ENCODE assay signal across 20 mouse cellular contexts in the genomic region with DNA sequence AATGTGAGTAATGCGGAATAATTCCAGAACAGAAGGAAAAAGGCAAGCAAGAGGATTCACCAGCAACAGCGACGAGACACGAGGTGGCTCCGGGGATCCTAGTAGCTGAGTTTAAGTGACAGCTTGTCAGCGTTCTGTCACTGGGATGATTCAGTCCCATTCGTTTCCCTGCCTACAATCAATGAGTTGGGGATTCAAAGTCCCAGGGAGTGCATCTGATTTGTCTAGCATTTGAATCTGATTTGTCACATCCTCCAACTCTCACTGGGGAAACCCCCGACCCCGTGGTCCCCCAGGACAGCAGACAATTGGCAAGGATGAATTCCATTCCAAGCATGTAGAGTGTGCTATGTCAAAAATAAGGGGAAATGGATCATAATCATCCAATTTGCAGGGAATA.
DNase-seq lines count a peak whose midpoint lies in the region; ATAC-seq and TF ChIP-seq lines count a peak whose summit lies in the region.
"Had no signal": no experiment of that assay in that cellular context is flagged by ENCODE, and none has a peak within 500 bp of the region (broad histone marks: within the 10 kb centered on the region; RNA-seq: fewer than 3 reads in every experiment).

No protein-coding gene starts in this region.

- no peaks in the 10 kb centered on the region for H3K4me1 ChIP-seq in midbrain, embryonic 11.5 days (ENCODE audit: control insufficient read depth, insufficient read depth, low read length)
- peaks cover 17% of the 10 kb centered on the region for H3K4me1 ChIP-seq in midbrain, embryonic 10.5 days
- H3K4me1 ChIP-seq in hindbrain, embryonic 12.5 days: peaks cover 12% of the 10 kb centered on the region
- H3K4me1 ChIP-seq in midbrain, postnatal 0 days (ENCODE audit: insufficient read depth, low read length): no peaks in the 10 kb centered on the region
- H3K4me1 ChIP-seq: liver, embryonic 13.5 days; neural tube, embryonic 15.5 days had no signal

- H3K27ac ChIP-seq in midbrain, embryonic 11.5 days (ENCODE audit: low read depth, low read length): no peak overlapping the region
- no peak overlapping the region for H3K27ac ChIP-seq in midbrain, embryonic 10.5 days (replicated peaks)
- H3K27ac ChIP-seq in hindbrain, embryonic 12.5 days: peak overlapping the region; percentile 73
- no peak overlapping the region for H3K27ac ChIP-seq in midbrain, postnatal 0 days (ENCODE audit: low read depth, low read length)
- H3K27ac ChIP-seq: liver, embryonic 13.5 days; neural tube, embryonic 15.5 days had no signal

- no peak overlapping the region for H3K4me3 ChIP-seq in midbrain, embryonic 11.5 days (ENCODE audit: low read depth, low read length)
- H3K4me3 ChIP-seq in midbrain, embryonic 10.5 days: no peak overlapping the region
- H3K4me3 ChIP-seq in hindbrain, embryonic 12.5 days: no peak overlapping the region
- no peak overlapping the region for H3K4me3 ChIP-seq in midbrain, postnatal 0 days (ENCODE audit: low read depth, low read length)
- H3K4me3 ChIP-seq: liver, embryonic 13.5 days; neural tube, embryonic 15.5 days had no signal

- no peaks in the 10 kb centered on the region for H3K27me3 ChIP-seq in midbrain, embryonic 11.5 days (ENCODE audit: control insufficient read depth, insufficient read depth, low read length)
- H3K27me3 ChIP-seq in midbrain, embryonic 10.5 days (ENCODE audit: low read depth, poor library complexity, severe bottlenecking): no peaks in the 10 kb centered on the region
- no peaks in the 10 kb centered on the region for H3K27me3 ChIP-seq in hindbrain, embryonic 12.5 days
- no peaks in the 10 kb centered on the region for H3K27me3 ChIP-seq in midbrain, postnatal 0 days (ENCODE audit: insufficient read depth, low read length)
- H3K27me3 ChIP-seq: liver, embryonic 13.5 days; neural tube, embryonic 15.5 days had no signal

- 51% methylated on average over 9 of the region's 9 CpGs for WGBS in midbrain, embryonic 11.5 days
- 69% methylated on average over 9 of the region's 9 CpGs for WGBS in midbrain, embryonic 10.5 days
- 36% methylated on average over 9 of the region's 9 CpGs for WGBS in hindbrain, embryonic 12.5 days
- 38% methylated on average over 9 of the region's 9 CpGs for WGBS in midbrain, postnatal 0 days

- ATAC-seq in midbrain, embryonic 11.5 days (ENCODE audit: low FRiP score): peak; percentile 76
- peak; percentile 82 for ATAC-seq in hindbrain, embryonic 12.5 days (ENCODE audit: low FRiP score)
- ATAC-seq in midbrain, postnatal 0 days (ENCODE audit: low FRiP score): no peak
- ATAC-seq: lung, postnatal 0 days had no signal

- TF ChIP-seq CTCF in midbrain, postnatal 0 days (IDR thresholded peaks at IDR 0.05): no peak

- intact Hi-C loops in gastrocnemius, postnatal 14 days (cut with DNase I; ENCODE audit: low total_unique reads): no loop called here

- H3K9me3 ChIP-seq in midbrain, embryonic 11.5 days (ENCODE audit: control insufficient read depth, low read length): no peaks in the 10 kb centered on the region
- 0 out of 2 replicates have a peak, but pooled peaks cover 6% of the 10 kb centered on the region for H3K9me3 ChIP-seq in midbrain, embryonic 10.5 days (replicated peaks)
- no peaks in the 10 kb centered on the region for H3K9me3 ChIP-seq in hindbrain, embryonic 12.5 days (replicated peaks)
- no peaks in the 10 kb centered on the region for H3K9me3 ChIP-seq in midbrain, postnatal 0 days (ENCODE audit: low read length)
- H3K9me3 ChIP-seq: G1E; liver, embryonic 13.5 days; neural tube, embryonic 15.5 days had no signal

- no peak overlapping the region for H3K9ac ChIP-seq in midbrain, embryonic 11.5 days (ENCODE audit: low read length)
- H3K9ac ChIP-seq in hindbrain, embryonic 12.5 days: no peak overlapping the region
- no peak overlapping the region for H3K9ac ChIP-seq in midbrain, postnatal 0 days (replicated peaks; ENCODE audit: low read length, poor library complexity, severe bottlenecking)
- H3K9ac ChIP-seq: liver, embryonic 13.5 days; neural tube, embryonic 15.5 days had no signal

- no peak overlapping the region for H3K4me2 ChIP-seq in midbrain, embryonic 11.5 days
- H3K4me2 ChIP-seq in hindbrain, embryonic 12.5 days (replicated peaks): peak overlapping the region; percentile 26; the same call in 1 of the 2 replicates
- no peak overlapping the region for H3K4me2 ChIP-seq in midbrain, postnatal 0 days (ENCODE audit: low read depth, low read length, poor library complexity, severe bottlenecking)
- H3K4me2 ChIP-seq: heart, embryonic 11.5 days; liver, embryonic 13.5 days; neural tube, embryonic 15.5 days had no signal

- no peak for DNase-seq in midbrain, embryonic 11.5 days (ENCODE audit: low spot score, missing footprints)
- DNase-seq in midbrain, embryonic 10.5 days (ENCODE audit: low spot score): no peak
- DNase-seq in layer of hippocampus, adult 9-10 months (ENCODE audit: low spot score): peak; percentile 5
- DNase-seq in midbrain, postnatal 0 days (ENCODE audit: low spot score): peak; percentile 37
- DNase-seq in gastrocnemius, postnatal 14 days: no peak
- no peak for DNase-seq in adrenal gland, postnatal 10 days
- no peak for DNase-seq in thymus, postnatal 0 days (ENCODE audit: low spot score)
- DNase-seq: adrenal gland, postnatal 36 days; cerebellum, adult 18-20 months; gastrocnemius, postnatal 25 days; kidney, adult 2 months; kidney, postnatal 4 days; liver, embryonic 13.5 days; right cerebral cortex, adult 18-20 months; thymus, adult 2 months had no signal

- H3K36me3 ChIP-seq in midbrain, embryonic 11.5 days (ENCODE audit: control insufficient read depth, insufficient read depth, low read length): no peaks in the 10 kb centered on the region
- no peaks in the 10 kb centered on the region for H3K36me3 ChIP-seq in midbrain, embryonic 10.5 days
- H3K36me3 ChIP-seq in hindbrain, embryonic 12.5 days: no peaks in the 10 kb centered on the region
- no peaks in the 10 kb centered on the region for H3K36me3 ChIP-seq in midbrain, postnatal 0 days (ENCODE audit: insufficient read depth, low read length)
- H3K36me3 ChIP-seq: G1E; liver, embryonic 13.5 days; neural tube, embryonic 15.5 days had no signal

Comparison
In these comparisons a context has a peak if more than half of its experiments do, and no peak if none do; other contexts are left out.
1. DNase-seq: peak in layer of hippocampus, adult 9-10 months (single experiment) and midbrain, postnatal 0 days (single experiment); none in midbrain, embryonic 11.5 days (single experiment), midbrain, embryonic 10.5 days (single experiment), gastrocnemius, postnatal 14 days (single experiment), adrenal gland, postnatal 10 days (single experiment) and thymus, postnatal 0 days (single experiment).